Mouse (Mus musculus) spleen, adult 2 months (tissue): ENCODE measurements around the gene Fras1. TPM values are rescaled to one million over a fixed set of nuclear protein-coding genes. Genes with fewer than 3 reads are reported as not detected.

ENCODE experiments used
- DNase-seq, 2 experiments: peaks; one replicate each; pipeline versions ENCODE4 v3.0.0 to v3.0.0-alpha.2; 2012 to 2021; ENCODE audit warnings: low spot score in 2 of 2, low read depth in 1 of 2
- H3K27ac ChIP-seq: fragments of 200-500 bp; 2 replicates; pipeline ENCODE4 v1.5.1; 2012; ENCODE audit warnings: low read length, inconsistent platforms; ENCODE audit not compliant: insufficient read depth
- H3K27me3 ChIP-seq: fragments of 200-500 bp; 2 replicates; pipeline ENCODE4 v1.6.1; 2012; ENCODE audit warnings: mild to moderate bottlenecking, moderate library complexity, low read length, inconsistent platforms; ENCODE audit not compliant: control insufficient read depth, insufficient read depth
- H3K36me3 ChIP-seq: fragments of 200-500 bp; 2 replicates; pipeline ENCODE4 v1.6.1; 2012; ENCODE audit warnings: mild to moderate bottlenecking, low read length, inconsistent platforms; ENCODE audit not compliant: control insufficient read depth, insufficient read depth
- H3K4me1 ChIP-seq: fragments of 200-500 bp; 2 replicates; pipeline ENCODE4 v1.6.1; 2011; ENCODE audit warnings: inconsistent platforms; ENCODE audit not compliant: control insufficient read depth, insufficient read depth, insufficient read length
- H3K4me3 ChIP-seq: fragments of 200-500 bp; 2 replicates; pipeline ENCODE4 v1.5.1; 2011; ENCODE audit warnings: mild to moderate bottlenecking, inconsistent platforms; ENCODE audit not compliant: insufficient read depth, insufficient read length; ENCODE audit errors: extremely low read depth
- CTCF ChIP-seq: fragments of 200-500 bp; IDR thresholded peaks from 2 replicates; pipeline ENCODE4 v1.5.1; 2011; ENCODE audit warnings: mild to moderate bottlenecking, inconsistent platforms; ENCODE audit not compliant: insufficient read depth, insufficient read length, insufficient replicate concordance; ENCODE audit errors: extremely low read depth
- POLR2A ChIP-seq: fragments of 200-500 bp; IDR thresholded peaks from 2 replicates; pipeline ENCODE4 v1.6.1; 2011; ENCODE audit warnings: low read depth, low read length, inconsistent platforms
- WGBS: fragments of 180-500 bp; shearing (Covaris S2); methylation state at CpG from one replicate; pipeline ENCODE4 v1.1.7; 2018; 5-methylcytosine and 5-hydroxymethylcytosine counted together
- polyA plus RNA-seq: library from polyadenylated mRNA; depleted of rRNA; stranded (reverse); fragments of >200 nt; gene quantifications from 2 replicates; pipeline ENCODE4 v1.2.3, GENCODE M21; 2012

Fras1 gene
- polyA plus RNA-seq, 1 experiment = 1.2 TPM

- no peaks in the 10 kb centered on the region for H3K27me3 ChIP-seq
- H3K36me3 ChIP-seq = no peaks in the 10 kb centered on the region
- H3K4me1 ChIP-seq = no peaks in the 10 kb centered on the region
- 83% methylated on average over 4 of the region's 4 CpGs for WGBS
- no peak overlapping the region for H3K27ac ChIP-seq
- H3K4me3 ChIP-seq = no peak overlapping the region
- no peak for DNase-seq
- TF ChIP-seq CTCF = no peak
These were observed 9.8 kb upstream of the Fras1 start for GRCm38 (mm10) chr5:96363950-96364349.

- H3K4me3 ChIP-seq = no peak overlapping the region
- H3K4me1 ChIP-seq = no peaks in the 10 kb centered on the region
- TF ChIP-seq CTCF = no peak
- TF ChIP-seq POLR2A = no peak
- DNase-seq = no peak
- no peaks in the 10 kb centered on the region for H3K27me3 ChIP-seq
- 79% methylated on average over 5 of the region's 5 CpGs for WGBS
- no peaks in the 10 kb centered on the region for H3K36me3 ChIP-seq
- no peak overlapping the region for H3K27ac ChIP-seq
These were observed 8.2 kb upstream of the Fras1 start for GRCm38 (mm10) chr5:96365590-96365989.

GRCm38 (mm10) chr5:96367260-96367659, 6.5 kb upstream of the Fras1 start:
- no peaks in the 10 kb centered on the region for H3K27me3 ChIP-seq
- no peaks in the 10 kb centered on the region for H3K36me3 ChIP-seq
- H3K4me3 ChIP-seq = no peak overlapping the region
- H3K27ac ChIP-seq = no peak overlapping the region
- no peak for DNase-seq
- TF ChIP-seq POLR2A (no peak), CTCF (no peak)
- no peaks in the 10 kb centered on the region for H3K4me1 ChIP-seq

- Histone ChIP-seq H3K36me3 (no peaks in the 10 kb centered on the region), H3K4me1 (no peaks in the 10 kb centered on the region), H3K27ac (no peak overlapping the region), H3K27me3 (peaks cover 4% of the 10 kb centered on the region; the same call in 1 of the 2 replicates), H3K4me3 (no peak overlapping the region)
- TF ChIP-seq CTCF (no peak), POLR2A (no peak)
- WGBS = 47% methylated on average over 6 of the region's 6 CpGs
- no peak for DNase-seq
These were observed 649 bp upstream of the Fras1 start for GRCm38 (mm10) chr5:96373106-96373505.

GRCm38 (mm10) chr5:96373986-96374901, 489 bp downstream of the Fras1 start:
- H3K27ac ChIP-seq = no peak overlapping the region
- peaks cover 4% of the 10 kb centered on the region; the same call in 1 of the 2 replicates for H3K27me3 ChIP-seq
- 2% methylated on average over 82 of the region's 84 CpGs for WGBS
- peak overlapping the region; percentile 31; the same call in 1 of the 2 replicates for H3K4me3 ChIP-seq
- TF ChIP-seq POLR2A = no peak
- DNase-seq = no peak
- H3K36me3 ChIP-seq = no peaks in the 10 kb centered on the region
- H3K4me1 ChIP-seq = no peaks in the 10 kb centered on the region

GRCm38 (mm10) chr5:96375391-96375831, 1.7 kb downstream of the Fras1 start:
- H3K27me3 ChIP-seq = peaks cover 4% of the 10 kb centered on the region; the same call in 1 of the 2 replicates
- DNase-seq = no peak
- H3K36me3 ChIP-seq = no peaks in the 10 kb centered on the region
- TF ChIP-seq POLR2A (no peak), CTCF (no peak)
- no peaks in the 10 kb centered on the region for H3K4me1 ChIP-seq
- no peak overlapping the region for H3K27ac ChIP-seq
- 1% methylated on average over 17 of the region's 17 CpGs for WGBS
- no peak overlapping the region for H3K4me3 ChIP-seq

- H3K27me3 ChIP-seq = peaks cover 4% of the 10 kb centered on the region; the same call in 1 of the 2 replicates
- no peak overlapping the region for H3K27ac ChIP-seq
- H3K4me3 ChIP-seq = no peak overlapping the region
- H3K36me3 ChIP-seq = no peaks in the 10 kb centered on the region
- no peak for DNase-seq
- no peak for TF ChIP-seq CTCF
- TF ChIP-seq POLR2A = no peak
- H3K4me1 ChIP-seq = no peaks in the 10 kb centered on the region
- 70% methylated on average over 4 of the region's 4 CpGs for WGBS
These were observed 2.5 kb downstream of the Fras1 start for GRCm38 (mm10) chr5:96376216-96376615.
